Mouse (Mus musculus) forebrain, embryonic 15.5 days (tissue): ENCODE results near the gene Btaf1. TPM values are rescaled to one million over a fixed set of nuclear protein-coding genes. Genes with fewer than 3 reads are reported as not detected.

Experiments
- ATAC-seq: fragments of 200-750 bp; cut with Nextera tagmentation; replicated peaks from 2 replicates; pipeline ENCODE4 v1.8.0; 2017; ENCODE audit warnings: mild to moderate bottlenecking, moderate TSS enrichment, moderate library complexity
- H3K27ac ChIP-seq: fragments of 300-500 bp; sonication (generic); replicated peaks from 2 replicates; pipeline ENCODE4 v1.5.1; 2015; ENCODE audit warnings: mild to moderate bottlenecking, inconsistent platforms
- H3K27me3 ChIP-seq: fragments of 300-500 bp; sonication (generic); 2 replicates; pipeline ENCODE4 v1.6.1; 2015; ENCODE audit warnings: inconsistent platforms
- H3K36me3 ChIP-seq: fragments of 300-500 bp; sonication (generic); 2 replicates; pipeline ENCODE4 v1.6.1; 2015; ENCODE audit warnings: mild to moderate bottlenecking, inconsistent platforms
- H3K4me1 ChIP-seq: fragments of 300-500 bp; sonication (generic); 2 replicates; pipeline ENCODE4 v1.6.1; 2015; ENCODE audit warnings: inconsistent platforms
- H3K4me2 ChIP-seq: fragments of 300-500 bp; sonication (generic); replicated peaks from 2 replicates; pipeline ENCODE4 v1.6.1; 2015; ENCODE audit warnings: mild to moderate bottlenecking, inconsistent platforms
- H3K4me3 ChIP-seq: fragments of 300-500 bp; sonication (generic); 2 replicates; pipeline ENCODE4 v1.5.1; 2015; ENCODE audit warnings: mild to moderate bottlenecking, inconsistent platforms
- H3K9ac ChIP-seq: fragments of 300-500 bp; sonication (generic); replicated peaks from 2 replicates; pipeline ENCODE4 v1.6.1; 2015; ENCODE audit warnings: mild to moderate bottlenecking, inconsistent platforms
- H3K9me3 ChIP-seq: fragments of 300-500 bp; sonication (generic); 2 replicates; pipeline ENCODE4 v1.6.1; 2016; ENCODE audit warnings: inconsistent platforms
- WGBS: fragments of 180-500 bp; shearing (Covaris S2); methylation state at CpG from one replicate; pipeline ENCODE4 v1.1.7; 2015; ENCODE audit warnings: mixed read lengths; 5-methylcytosine and 5-hydroxymethylcytosine counted together
- polyA plus RNA-seq: library from polyadenylated mRNA; unstranded; fragments of >200 nt; fragmentation: Nextera tagmentation; extraction: Ambion mirVana; gene quantifications from 2 replicates; pipeline ENCODE4 v1.2.1, GENCODE M21; 2015

Btaf1 gene
- polyA plus RNA-seq, 1 experiment from 2014 or later: 11.3 TPM

GRCm38 (mm10) chr19:36909150-36909549 is 16.7 kb upstream of the Btaf1 start:
- Histone ChIP-seq H3K9ac (no peak overlapping the region), H3K4me2 (no peak overlapping the region), H3K36me3 (no peaks in the 10 kb centered on the region), H3K4me3 (no peak overlapping the region), H3K27ac (no peak overlapping the region), H3K4me1 (peaks cover 10% of the 10 kb centered on the region), H3K9me3 (no peaks in the 10 kb centered on the region), H3K27me3 (no peaks in the 10 kb centered on the region)
- no peak for ATAC-seq
- WGBS: 85% methylated on average over 3 of the region's 3 CpGs

- no peaks in the 10 kb centered on the region for H3K27me3 ChIP-seq
- no peak overlapping the region for H3K4me3 ChIP-seq
- WGBS: 30% methylated on average over 9 of the region's 9 CpGs
- H3K9ac ChIP-seq: no peak overlapping the region
- peak; percentile 36; the same call in 1 of the 2 replicates for ATAC-seq
- H3K27ac ChIP-seq: no peak overlapping the region
- H3K36me3 ChIP-seq: no peaks in the 10 kb centered on the region
- peaks cover 7% of the 10 kb centered on the region for H3K4me1 ChIP-seq
- H3K4me2 ChIP-seq: no peak overlapping the region
- H3K9me3 ChIP-seq: no peaks in the 10 kb centered on the region
Measured at GRCm38 (mm10) chr19:36909676-36910292, 16.1 kb upstream of the Btaf1 start.

- WGBS: 13% methylated on average over 12 of the region's 12 CpGs
- no peaks in the 10 kb centered on the region for H3K36me3 ChIP-seq
- peak; percentile 68 for ATAC-seq
- no peaks in the 10 kb centered on the region for H3K9me3 ChIP-seq
- H3K27ac ChIP-seq: no peak overlapping the region; the same call in 1 of the 2 replicates
- no peaks in the 10 kb centered on the region for H3K27me3 ChIP-seq
- H3K4me3 ChIP-seq: no peak overlapping the region
- no peak overlapping the region for H3K4me2 ChIP-seq
- H3K9ac ChIP-seq: no peak overlapping the region
- H3K4me1 ChIP-seq: peaks cover 7% of the 10 kb centered on the region
Measured at GRCm38 (mm10) chr19:36910424-36911045, 15.3 kb upstream of the Btaf1 start.

- no peak overlapping the region for H3K9ac ChIP-seq
- no peak overlapping the region for H3K4me3 ChIP-seq
- no peaks in the 10 kb centered on the region for H3K27me3 ChIP-seq
- H3K4me2 ChIP-seq: no peak overlapping the region
- no peaks in the 10 kb centered on the region for H3K9me3 ChIP-seq
- 83% methylated on average over 7 of the region's 7 CpGs for WGBS
- ATAC-seq: no peak
- H3K36me3 ChIP-seq: no peaks in the 10 kb centered on the region
- H3K4me1 ChIP-seq: peaks cover 17% of the 10 kb centered on the region
- H3K27ac ChIP-seq: no peak overlapping the region
Measured at GRCm38 (mm10) chr19:36913064-36913463, 12.8 kb upstream of the Btaf1 start.

GRCm38 (mm10) chr19:36916206-36916605 is 9.7 kb upstream of the Btaf1 start:
- no peak overlapping the region for H3K27ac ChIP-seq
- WGBS: 77% methylated on average over 4 of the region's 4 CpGs
- ATAC-seq: no peak
- no peak overlapping the region for H3K4me3 ChIP-seq
- H3K9me3 ChIP-seq: no peaks in the 10 kb centered on the region
- H3K4me2 ChIP-seq: no peak overlapping the region
- H3K27me3 ChIP-seq: no peaks in the 10 kb centered on the region
- H3K4me1 ChIP-seq: peaks cover 20% of the 10 kb centered on the region
- no peaks in the 10 kb centered on the region for H3K36me3 ChIP-seq
- H3K9ac ChIP-seq: no peak overlapping the region

GRCm38 (mm10) chr19:36916876-36917389 is 8.9 kb upstream of the Btaf1 start:
- Histone ChIP-seq H3K36me3 (no peaks in the 10 kb centered on the region), H3K4me1 (peaks cover 20% of the 10 kb centered on the region), H3K27ac (no peak overlapping the region), H3K9ac (no peak overlapping the region), H3K4me2 (0 out of 2 replicates have a peak overlapping the region, but pooled peaks have one; percentile 16), H3K4me3 (no peak overlapping the region), H3K9me3 (no peaks in the 10 kb centered on the region), H3K27me3 (no peaks in the 10 kb centered on the region)
- ATAC-seq: no peak
- 90% methylated on average over 1 of the region's 1 CpGs for WGBS

GRCm38 (mm10) chr19:36918441-36919301 is 7.2 kb upstream of the Btaf1 start:
- peak; percentile 92 for ATAC-seq

GRCm38 (mm10) chr19:36919466-36919865 is 6.4 kb upstream of the Btaf1 start, which contains the start of gene Fgfbp3:
TSS of gene Fgfbp3 (minus strand) at chr19:36919615.
- H3K4me1 ChIP-seq: peaks cover 20% of the 10 kb centered on the region
- 3% methylated on average over 12 of the region's 12 CpGs for WGBS
- peak; percentile 9; the same call in 1 of the 2 replicates for ATAC-seq
- peak within 1 kb of the TSS; percentile 71 for H3K4me2 ChIP-seq
- no peaks in the 10 kb centered on the region for H3K27me3 ChIP-seq
- H3K9me3 ChIP-seq: no peaks in the 10 kb centered on the region
- peak within 1 kb of the TSS; percentile 87 for H3K4me3 ChIP-seq
- H3K9ac ChIP-seq: peak within 1 kb of the TSS; percentile 73
- H3K36me3 ChIP-seq: no peaks in the 10 kb centered on the region
- H3K27ac ChIP-seq: peak within 1 kb of the TSS; percentile 91

More at GRCm38 (mm10) chr19:36918441-36919301, 7.2 kb upstream of the Btaf1 start:
- no peaks in the 10 kb centered on the region for H3K36me3 ChIP-seq
- H3K27me3 ChIP-seq: no peaks in the 10 kb centered on the region
- peak overlapping the region; percentile 91 for H3K27ac ChIP-seq
- H3K4me3 ChIP-seq: peak overlapping the region; percentile 87
- WGBS: under 1% methylated on average over 84 of the region's 85 CpGs
- peak overlapping the region; percentile 71 for H3K4me2 ChIP-seq
- H3K9me3 ChIP-seq: no peaks in the 10 kb centered on the region
- peaks cover 20% of the 10 kb centered on the region for H3K4me1 ChIP-seq
- H3K9ac ChIP-seq: peak overlapping the region; percentile 73

- no peak overlapping the region for H3K4me2 ChIP-seq
- no peaks in the 10 kb centered on the region for H3K27me3 ChIP-seq
- no peak for ATAC-seq
- no peak overlapping the region for H3K27ac ChIP-seq
- H3K9ac ChIP-seq: no peak overlapping the region
- H3K4me3 ChIP-seq: no peak overlapping the region
- WGBS: 41% methylated on average over 2 of the region's 2 CpGs
- H3K36me3 ChIP-seq: no peaks in the 10 kb centered on the region
- no peaks in the 10 kb centered on the region for H3K9me3 ChIP-seq
- peaks cover 30% of the 10 kb centered on the region for H3K4me1 ChIP-seq
Measured at GRCm38 (mm10) chr19:36922015-36922414, 3.9 kb upstream of the Btaf1 start.

GRCm38 (mm10) chr19:36922936-36923335 is 2.9 kb upstream of the Btaf1 start:
- no peak for ATAC-seq
- H3K4me1 ChIP-seq: peaks cover 32% of the 10 kb centered on the region
- no peaks in the 10 kb centered on the region for H3K27me3 ChIP-seq
- 56% methylated on average over 3 of the region's 3 CpGs for WGBS
- no peak overlapping the region for H3K27ac ChIP-seq
- H3K9me3 ChIP-seq: no peaks in the 10 kb centered on the region
- H3K4me2 ChIP-seq: no peak overlapping the region
- no peak overlapping the region for H3K9ac ChIP-seq
- no peaks in the 10 kb centered on the region for H3K36me3 ChIP-seq
- H3K4me3 ChIP-seq: no peak overlapping the region

GRCm38 (mm10) chr19:36926553-36927236 is 816 bp downstream of the Btaf1 start:
- H3K27me3 ChIP-seq: no peaks in the 10 kb centered on the region
- H3K4me1 ChIP-seq: peaks cover 29% of the 10 kb centered on the region
- H3K9ac ChIP-seq: peak overlapping the region; percentile 76
- H3K4me3 ChIP-seq: peak overlapping the region; percentile 84
- H3K27ac ChIP-seq: peak overlapping the region; percentile 95
- no peaks in the 10 kb centered on the region for H3K36me3 ChIP-seq
- no peak for ATAC-seq
- 1% methylated on average over 26 of the region's 26 CpGs for WGBS
- no peaks in the 10 kb centered on the region for H3K9me3 ChIP-seq
- peak overlapping the region; percentile 63 for H3K4me2 ChIP-seq
